Mouse (Mus musculus) heart, embryonic 10.5 days (tissue): ENCODE data around the gene Cckar. TPM values are rescaled to one million over a fixed set of nuclear protein-coding genes. Genes with fewer than 3 reads are reported as not detected.

Experiments used
- DNase-seq: peaks from one replicate; pipeline ENCODE4 v3.0.0-alpha.2; 2017; ENCODE audit warnings: low spot score
- H3K27ac ChIP-seq: fragments of 300-500 bp; sonication (generic); 2 replicates; pipeline ENCODE4 v1.5.1; 2016; ENCODE audit warnings: mild to moderate bottlenecking
- H3K27me3 ChIP-seq: fragments of 300-500 bp; sonication (generic); 2 replicates; pipeline ENCODE4 v1.6.1; 2016; ENCODE audit warnings: mild to moderate bottlenecking; ENCODE audit not compliant: poor library complexity, insufficient read depth, severe bottlenecking
- H3K36me3 ChIP-seq: fragments of 300-500 bp; sonication (generic); 2 replicates; pipeline ENCODE4 v1.6.1; 2016; ENCODE audit warnings: mild to moderate bottlenecking, moderate library complexity
- H3K4me1 ChIP-seq: fragments of 300-500 bp; sonication (generic); 2 replicates; pipeline ENCODE4 v1.6.1; 2016; ENCODE audit warnings: mild to moderate bottlenecking
- H3K4me3 ChIP-seq: fragments of 300-500 bp; sonication (generic); 2 replicates; pipeline ENCODE4 v1.5.1; 2016; ENCODE audit warnings: mild to moderate bottlenecking, moderate library complexity
- H3K9me3 ChIP-seq: fragments of 300-500 bp; sonication (generic); 2 replicates; pipeline ENCODE4 v1.6.1; 2016; ENCODE audit warnings: mild to moderate bottlenecking, moderate library complexity
- WGBS: fragments of 180-500 bp; shearing (Covaris S2); methylation state at CpG from one replicate; pipeline ENCODE4 v1.1.7; 2016; 5-methylcytosine and 5-hydroxymethylcytosine counted together
- polyA plus RNA-seq: library from polyadenylated mRNA; unstranded; fragments of >200 nt; fragmentation: Nextera tagmentation; extraction: Ambion mirVana; gene quantifications from 2 replicates; pipeline ENCODE4 v1.2.1, GENCODE M21; 2016

Gene Cckar
- polyA plus RNA-seq, 1 experiment from 2014 or later: 0.28 TPM

DNA sequence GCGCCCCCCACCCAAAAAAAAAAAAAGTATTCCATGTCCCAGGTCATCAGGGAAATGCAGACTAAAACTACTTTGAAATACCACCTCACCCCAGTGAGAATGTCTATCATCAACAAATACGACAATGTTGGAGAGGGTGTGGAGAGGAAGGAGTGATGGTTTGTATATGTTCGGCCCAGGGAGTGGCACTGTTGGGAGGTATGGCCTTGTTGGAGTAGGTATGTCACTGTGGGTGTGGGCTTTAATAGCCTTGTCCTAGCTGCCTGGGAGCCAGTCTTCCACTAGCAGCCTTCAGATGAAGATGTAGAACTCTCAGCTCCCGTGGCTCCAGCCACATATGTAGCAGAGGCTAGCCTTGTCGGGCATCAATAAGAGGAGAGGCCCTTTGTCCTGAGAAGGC, 39.5 kb downstream of the Cckar start:
- no peak overlapping the region for H3K4me3 ChIP-seq
- H3K27ac ChIP-seq: no peak overlapping the region
- 76% methylated on average over 5 of the region's 5 CpGs for WGBS
- peaks cover 9% of the 10 kb centered on the region for H3K4me1 ChIP-seq
- DNase-seq: peak; percentile 6
- no peaks in the 10 kb centered on the region for H3K27me3 ChIP-seq
- no peaks in the 10 kb centered on the region for H3K36me3 ChIP-seq
- H3K9me3 ChIP-seq: no peaks in the 10 kb centered on the region

DNA sequence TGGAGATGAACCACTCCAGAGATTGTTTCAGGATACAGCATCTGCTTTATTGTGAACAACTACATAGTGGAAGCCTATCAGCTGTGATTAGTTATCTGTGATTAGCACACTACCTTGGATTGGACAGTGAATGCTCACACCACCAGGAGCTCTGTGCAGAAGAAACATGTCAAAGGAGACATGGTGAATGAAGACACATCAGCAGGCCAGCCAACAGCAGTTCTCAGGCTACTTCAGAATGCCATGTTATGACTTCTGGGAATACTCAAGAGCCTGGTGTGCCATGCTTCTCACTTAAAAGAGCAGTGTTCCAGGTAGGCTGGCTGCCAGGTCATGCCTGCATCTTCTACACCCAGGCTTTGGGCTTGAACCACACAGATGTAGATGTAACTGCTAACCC, 43.8 kb downstream of the Cckar start:
- H3K27ac ChIP-seq: no peak overlapping the region
- DNase-seq: no peak

DNA sequence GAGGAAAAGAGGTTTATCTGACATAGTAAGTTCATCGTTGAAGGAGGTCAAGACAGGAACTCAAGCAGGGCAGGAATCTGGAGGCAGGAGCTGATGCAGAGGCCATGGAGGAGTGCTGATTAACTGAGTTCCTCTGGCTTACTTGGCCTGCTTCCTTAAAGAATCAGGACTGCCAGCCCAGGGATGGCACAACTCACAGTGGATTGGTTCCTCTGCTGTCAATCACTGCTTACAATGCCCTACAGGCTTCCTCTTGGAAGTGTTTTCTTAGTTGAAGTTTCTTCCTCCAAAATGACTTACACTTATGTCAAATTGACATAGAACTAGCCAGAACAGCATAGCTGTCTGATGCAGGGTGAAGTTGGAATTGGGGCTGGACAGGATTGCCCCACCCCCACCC, 45.1 kb downstream of the Cckar start:
- no peak overlapping the region for H3K27ac ChIP-seq
- WGBS: 29% methylated on average over 1 of the region's 1 CpGs
- no peak overlapping the region for H3K4me3 ChIP-seq
- no peaks in the 10 kb centered on the region for H3K4me1 ChIP-seq
- no peaks in the 10 kb centered on the region for H3K36me3 ChIP-seq
- DNase-seq: no peak
- H3K9me3 ChIP-seq: no peaks in the 10 kb centered on the region
- no peaks in the 10 kb centered on the region for H3K27me3 ChIP-seq

More for the DNA sequence above, 43.8 kb downstream of the Cckar start:
- Histone ChIP-seq H3K9me3 (no peaks in the 10 kb centered on the region), H3K36me3 (no peaks in the 10 kb centered on the region), H3K4me3 (no peak overlapping the region), H3K27me3 (no peaks in the 10 kb centered on the region), H3K4me1 (no peaks in the 10 kb centered on the region)

DNA sequence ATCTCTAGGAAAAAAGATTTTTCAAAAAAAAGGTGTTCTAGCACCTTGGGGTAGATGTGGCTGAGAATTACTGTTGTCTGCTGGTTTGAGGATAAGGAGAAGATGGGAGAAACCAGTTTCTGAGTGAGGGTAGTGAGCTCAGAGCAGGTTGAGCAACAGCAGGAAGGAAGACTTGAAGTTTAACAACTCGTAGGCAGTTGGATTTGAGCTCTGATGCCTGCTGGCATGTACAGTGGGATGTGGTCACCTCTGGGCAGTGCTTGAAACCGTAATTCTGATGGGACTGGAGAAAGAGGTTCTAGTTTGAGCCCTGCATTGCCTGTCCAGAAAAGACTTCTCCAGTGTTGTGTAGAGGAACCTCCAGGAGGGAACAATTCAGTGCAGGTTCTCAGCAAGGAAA, 46.0 kb downstream of the Cckar start:
- no peaks in the 10 kb centered on the region for H3K4me1 ChIP-seq
- no peaks in the 10 kb centered on the region for H3K27me3 ChIP-seq
- H3K4me3 ChIP-seq: no peak overlapping the region
- no peak for DNase-seq
- WGBS: 75% methylated on average over 2 of the region's 2 CpGs
- no peaks in the 10 kb centered on the region for H3K36me3 ChIP-seq
- no peaks in the 10 kb centered on the region for H3K9me3 ChIP-seq
- H3K27ac ChIP-seq: no peak overlapping the region

DNA sequence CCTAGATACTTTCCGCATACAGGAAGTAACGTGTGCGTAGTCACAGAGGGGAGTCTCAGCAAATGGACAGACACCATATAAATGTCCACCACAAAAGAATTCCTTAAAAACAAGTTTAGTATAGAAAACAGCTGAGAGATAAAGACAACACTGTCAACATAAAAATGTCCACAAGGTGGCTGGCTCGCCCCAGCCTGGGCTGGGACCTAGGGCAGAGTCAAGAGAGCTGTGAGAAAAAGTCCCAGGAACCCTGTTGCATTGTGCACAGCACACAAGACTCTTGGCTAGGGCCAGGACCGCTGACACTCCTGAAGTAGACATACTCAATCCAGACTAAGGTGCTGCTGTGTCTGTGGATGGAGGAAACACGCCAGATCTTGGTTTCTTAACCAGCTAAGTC, 49.6 kb downstream of the Cckar start:
- Histone ChIP-seq H3K4me3 (no peak overlapping the region), H3K27ac (no peak overlapping the region)
- 80% methylated on average over 6 of the region's 6 CpGs for WGBS

DNA sequence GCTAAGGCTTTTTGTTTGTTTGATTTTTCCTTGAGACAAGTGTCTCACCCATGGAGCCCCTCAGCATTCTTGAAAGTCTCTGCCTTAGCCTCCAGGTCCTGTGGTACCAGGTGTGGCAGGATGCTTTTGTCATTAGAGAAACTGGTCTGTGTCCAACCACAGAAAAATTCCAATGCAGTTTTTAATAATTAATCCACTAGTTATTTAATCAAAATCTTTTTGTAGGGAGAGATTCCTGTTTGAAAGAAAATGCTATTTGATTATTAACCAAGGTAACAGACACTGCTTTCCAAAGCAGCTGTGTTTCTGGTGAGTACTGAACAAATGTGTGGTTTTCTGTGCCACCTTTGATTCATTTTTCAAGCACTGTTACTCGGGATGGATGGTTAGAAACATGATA, 50.9 kb downstream of the Cckar start:
- Histone ChIP-seq H3K27ac (no peak overlapping the region), H3K4me3 (no peak overlapping the region), H3K9me3 (no peaks in the 10 kb centered on the region), H3K36me3 (peaks cover 15% of the 10 kb centered on the region), H3K4me1 (no peaks in the 10 kb centered on the region), H3K27me3 (no peaks in the 10 kb centered on the region)
- 44% methylated on average over 1 of the region's 1 CpGs for WGBS
- no peak for DNase-seq

More for the DNA sequence above, 49.6 kb downstream of the Cckar start:
- no peaks in the 10 kb centered on the region for H3K9me3 ChIP-seq
- H3K36me3 ChIP-seq: 0 out of 2 replicates have a peak, but pooled peaks cover 4% of the 10 kb centered on the region
- H3K4me1 ChIP-seq: no peaks in the 10 kb centered on the region
- H3K27me3 ChIP-seq: no peaks in the 10 kb centered on the region
- DNase-seq: no peak

Other genes with a start within 250 kb of the Cckar start
- 23.9 and 24.6 TPM in 2 replicates for gene Rbpj, start 241.6 kb downstream of the Cckar start, polyA plus RNA-seq
- 35.1 and 36.2 TPM in 2 replicates for gene Tbc1d19, start 101.9 kb upstream of the Cckar start, polyA plus RNA-seq